Mouse (Mus musculus): ENCODE data around the gene Carns1. TPM values are rescaled to one million over a fixed set of nuclear protein-coding genes. Genes with fewer than 3 reads are reported as not detected.
A peak's percentile ranks its signal among the peaks of the same experiment; 100 is the strongest.

Carns1 gene
- total RNA-seq (2014; rRNA removed; ENCODE audit: low replicate concordance) (40.3 and 119 TPM in 2 replicates), polyA plus RNA-seq (2015; fragmentation: Nextera tagmentation; extraction: Ambion mirVana) (20.6 and 23.8 TPM in 2 replicates)

DNA sequence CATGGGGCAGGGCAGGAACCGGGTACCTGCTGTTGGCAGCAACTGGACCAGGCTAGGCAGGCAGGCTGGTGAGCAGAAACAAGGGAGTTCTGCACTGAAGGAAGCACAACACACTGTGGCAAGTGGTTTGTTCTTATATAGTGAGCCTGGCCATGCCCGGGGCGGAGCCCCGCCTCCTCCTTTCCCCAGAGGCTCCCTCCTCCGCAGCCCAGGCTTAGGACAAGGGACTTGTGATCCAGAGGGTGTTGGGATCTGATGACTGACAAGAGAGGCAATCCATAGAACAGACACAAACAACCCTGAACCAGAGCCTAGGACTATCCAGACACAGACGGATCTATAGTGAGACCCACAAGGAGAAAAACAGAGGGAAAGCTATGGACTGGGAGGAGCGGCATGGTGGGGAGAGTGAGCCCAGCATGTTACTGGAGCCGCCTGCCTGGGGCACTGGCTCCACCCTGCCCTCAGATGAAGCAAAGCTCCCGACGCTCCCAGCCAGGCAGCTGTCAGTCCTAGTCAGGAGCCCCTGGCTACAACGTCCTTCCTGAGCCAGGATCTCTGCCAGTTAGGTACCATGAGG is at the start of gene Carns1:
Gene Carns1 (minus strand): TSS at position 112 of the 580 bp plus-strand sequence.
- peak; percentile 70 for DNase-seq (ENCODE audit: low spot score)
- TF ChIP-seq CTCF (IDR thresholded peaks at IDR 0.05; ENCODE audit: low read depth) (no peak), EP300 (IDR thresholded peaks at IDR 0.05; ENCODE audit: low read depth) (no peak)

DNA sequence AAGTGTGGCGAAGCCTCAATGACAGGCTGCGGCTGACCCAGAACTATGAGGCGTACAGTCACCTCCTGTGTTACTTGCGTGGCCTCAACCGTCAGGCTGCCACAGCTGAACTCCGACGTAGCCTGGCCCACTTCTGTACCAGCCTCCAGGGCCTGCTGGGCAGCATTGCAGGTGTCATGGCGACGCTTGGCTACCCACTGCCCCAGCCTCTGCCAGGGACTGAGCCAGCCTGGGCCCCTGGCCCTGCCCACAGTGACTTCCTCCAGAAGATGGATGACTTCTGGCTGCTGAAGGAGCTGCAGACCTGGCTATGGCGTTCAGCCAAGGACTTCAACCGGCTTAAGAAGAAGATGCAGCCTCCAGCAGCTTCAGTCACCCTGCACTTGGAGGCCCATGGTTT is 46.9 kb upstream of the Carns1 start:
- no peak for ATAC-seq (ENCODE audit: insufficient read depth, low read depth)
- no peaks in the 10 kb centered on the region for H3K27me3 ChIP-seq (ENCODE audit: control insufficient read depth, insufficient read depth, low read length)
- no peaks in the 10 kb centered on the region for H3K9me3 ChIP-seq (replicated peaks; ENCODE audit: control insufficient read depth, low read length)

More for the DNA sequence above, at the start of gene Carns1:
- Histone ChIP-seq H3K4me2 (ENCODE audit: low read depth, low read length) (peak within 1 kb of the TSS; percentile 57), H3K27me3 (ENCODE audit: control insufficient read depth, insufficient read depth, low read length) (no peaks in the 10 kb centered on the region), H3K4me1 (ENCODE audit: control insufficient read depth, insufficient read depth) (peaks cover 40% of the 10 kb centered on the region), H3K27ac (ENCODE audit: low read depth) (peak within 1 kb of the TSS; percentile 86), H3K9me3 (replicated peaks; ENCODE audit: control insufficient read depth, low read length) (no peaks in the 10 kb centered on the region), H3K9ac (replicated peaks; ENCODE audit: low read depth, low read length) (peak within 1 kb of the TSS; percentile 51), H3K4me3 (ENCODE audit: low read depth, low read length) (peak within 1 kb of the TSS; percentile 33), H3K36me3 (replicated peaks; ENCODE audit: control insufficient read depth, insufficient read depth, low read length) (no peaks in the 10 kb centered on the region)
- 6% methylated on average over 11 of the region's 11 CpGs for WGBS
- ATAC-seq (ENCODE audit: insufficient read depth, low read depth) = peak; percentile 67

DNA sequence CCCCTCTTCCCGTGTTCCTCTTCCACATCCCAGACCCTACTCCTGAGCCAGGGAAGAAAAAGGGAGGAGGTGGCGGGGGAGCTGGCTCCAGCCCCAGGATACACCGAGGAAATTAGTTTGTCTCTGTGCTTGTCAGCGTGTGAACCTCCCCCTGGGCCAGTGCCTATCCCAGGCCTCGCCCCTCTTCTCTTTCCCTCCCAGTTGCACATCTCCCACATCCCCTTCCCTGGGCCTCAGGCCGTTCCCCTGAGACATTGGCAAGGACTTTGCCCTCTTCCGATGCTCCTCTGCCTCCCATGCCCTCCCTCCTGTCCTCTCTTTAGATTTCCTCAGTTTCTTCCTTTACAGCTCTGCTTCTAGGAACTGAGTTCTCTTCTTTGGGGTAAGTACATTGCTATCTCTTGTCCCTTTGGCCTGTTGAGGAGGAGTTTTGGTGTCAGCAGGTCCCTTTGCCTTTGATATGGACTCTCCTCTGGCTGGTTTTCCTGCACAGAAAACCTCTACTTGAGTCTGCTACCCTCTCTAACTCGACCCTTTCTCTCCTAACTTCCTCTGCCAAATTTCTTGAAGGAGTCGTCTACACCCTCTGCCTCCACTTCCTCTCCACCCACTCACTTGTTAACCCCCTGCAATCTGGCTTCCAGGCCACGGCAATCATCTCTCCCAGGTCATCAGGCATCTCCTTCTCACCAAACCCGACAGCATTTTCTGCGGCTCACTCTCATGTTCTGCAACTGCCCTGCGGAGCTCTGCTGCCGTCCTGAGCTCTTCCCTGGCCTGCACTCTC is 45.9 kb upstream of the Carns1 start:
- TF ChIP-seq EP300 (IDR thresholded peaks at IDR 0.05; ENCODE audit: low read depth) (no peak), CTCF (IDR thresholded peaks at IDR 0.05; ENCODE audit: low read depth) (no peak)
- Histone ChIP-seq H3K36me3 (replicated peaks; ENCODE audit: control insufficient read depth, insufficient read depth, low read length) (no peaks in the 10 kb centered on the region), H3K9me3 (replicated peaks; ENCODE audit: control insufficient read depth, low read length) (no peaks in the 10 kb centered on the region), H3K4me3 (ENCODE audit: low read depth, low read length) (no peak overlapping the region), H3K27ac (ENCODE audit: low read depth) (no peak overlapping the region), H3K9ac (replicated peaks; ENCODE audit: low read depth, low read length) (no peak overlapping the region), H3K27me3 (ENCODE audit: control insufficient read depth, insufficient read depth, low read length) (0 out of 2 replicates have a peak, but pooled peaks cover 8% of the 10 kb centered on the region), H3K4me1 (ENCODE audit: control insufficient read depth, insufficient read depth) (peaks cover 14% of the 10 kb centered on the region), H3K4me2 (ENCODE audit: low read depth, low read length) (peak overlapping the region; percentile 17)
- DNase-seq (ENCODE audit: low spot score) = no peak
- 0 out of 2 replicates have a peak, but pooled peaks have one; percentile 7 for ATAC-seq (ENCODE audit: insufficient read depth, low read depth)
- WGBS = 32% methylated on average over 13 of the region's 14 CpGs

More for the DNA sequence above, 46.9 kb upstream of the Carns1 start:
- no peak for DNase-seq (ENCODE audit: low spot score)
- no peak overlapping the region for H3K27ac ChIP-seq (ENCODE audit: low read depth)
- no peak for TF ChIP-seq CTCF (IDR thresholded peaks at IDR 0.05; ENCODE audit: low read depth)
- TF ChIP-seq EP300 (IDR thresholded peaks at IDR 0.05; ENCODE audit: low read depth) = no peak
- H3K36me3 ChIP-seq (replicated peaks; ENCODE audit: control insufficient read depth, insufficient read depth, low read length) = no peaks in the 10 kb centered on the region
- H3K4me1 ChIP-seq (ENCODE audit: control insufficient read depth, insufficient read depth) = peaks cover 13% of the 10 kb centered on the region; the same call in 1 of the 2 replicates
- H3K4me3 ChIP-seq (ENCODE audit: low read depth, low read length) = no peak overlapping the region
- no peak overlapping the region for H3K4me2 ChIP-seq (ENCODE audit: low read depth, low read length)
- WGBS = 67% methylated on average over 11 of the region's 11 CpGs
- no peak overlapping the region for H3K9ac ChIP-seq (replicated peaks; ENCODE audit: low read depth, low read length)

DNA sequence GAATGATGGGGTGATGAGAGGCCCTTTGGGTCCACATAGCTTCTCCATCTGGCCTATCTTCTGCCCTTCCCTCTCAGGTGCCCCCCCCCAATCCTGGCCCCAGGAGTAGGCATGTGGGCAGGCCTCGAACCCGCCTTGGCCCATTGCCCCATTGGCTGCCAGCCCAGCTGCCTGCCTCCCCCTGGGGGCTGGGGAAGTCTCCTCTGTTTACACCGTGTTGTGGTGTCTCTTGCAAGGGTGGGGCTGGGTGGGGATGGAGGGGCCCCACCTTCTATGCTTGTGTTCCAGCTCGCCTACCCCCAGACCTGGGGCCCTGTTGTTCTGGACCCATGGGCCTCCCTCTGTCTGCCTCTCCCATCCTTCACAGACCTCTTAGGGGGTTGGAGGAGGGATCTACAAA is 45.1 kb upstream of the Carns1 start:
- Histone ChIP-seq H3K9ac (replicated peaks; ENCODE audit: low read depth, low read length) (0 out of 2 replicates have a peak overlapping the region, but pooled peaks have one; percentile 18), H3K27me3 (ENCODE audit: control insufficient read depth, insufficient read depth, low read length) (peaks cover 12% of the 10 kb centered on the region; the same call in 1 of the 2 replicates), H3K27ac (ENCODE audit: low read depth) (no peak overlapping the region), H3K4me3 (ENCODE audit: low read depth, low read length) (no peak overlapping the region), H3K4me1 (ENCODE audit: control insufficient read depth, insufficient read depth) (peaks cover 21% of the 10 kb centered on the region), H3K4me2 (ENCODE audit: low read depth, low read length) (no peak overlapping the region), H3K9me3 (replicated peaks; ENCODE audit: control insufficient read depth, low read length) (no peaks in the 10 kb centered on the region), H3K36me3 (replicated peaks; ENCODE audit: control insufficient read depth, insufficient read depth, low read length) (no peaks in the 10 kb centered on the region)
- no peak for DNase-seq (ENCODE audit: low spot score)
- ATAC-seq (ENCODE audit: insufficient read depth, low read depth) = no peak
- WGBS = 47% methylated on average over 4 of the region's 4 CpGs
- TF ChIP-seq EP300 (IDR thresholded peaks at IDR 0.05; ENCODE audit: low read depth) (no peak), CTCF (IDR thresholded peaks at IDR 0.05; ENCODE audit: low read depth) (no peak)

DNA sequence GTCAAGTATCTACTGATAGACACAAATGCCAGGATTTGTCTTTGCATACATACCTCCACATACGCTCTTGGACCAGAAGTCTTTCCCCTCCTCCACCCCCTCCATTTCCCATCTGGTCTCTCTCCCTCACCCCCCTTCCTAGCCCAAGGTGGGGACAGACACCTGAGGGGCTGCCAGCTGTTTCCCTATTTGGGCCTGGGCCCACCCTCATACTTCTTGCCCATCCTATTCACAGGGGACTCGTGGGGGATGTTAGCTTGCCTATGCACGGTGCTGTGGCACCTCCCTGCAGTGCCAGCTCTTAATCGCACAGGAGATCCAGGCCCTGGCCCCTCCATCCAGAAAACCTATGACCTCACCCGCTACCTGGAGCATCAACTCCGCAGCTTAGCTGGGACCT is 44.7 kb upstream of the Carns1 start:
- H3K4me2 ChIP-seq (ENCODE audit: low read depth, low read length) = no peak overlapping the region
- H3K9me3 ChIP-seq (replicated peaks; ENCODE audit: control insufficient read depth, low read length) = no peaks in the 10 kb centered on the region
- ATAC-seq (ENCODE audit: insufficient read depth, low read depth) = no peak
- 74% methylated on average over 6 of the region's 6 CpGs for WGBS
- H3K4me1 ChIP-seq (ENCODE audit: control insufficient read depth, insufficient read depth) = peaks cover 25% of the 10 kb centered on the region
- no peaks in the 10 kb centered on the region for H3K36me3 ChIP-seq (replicated peaks; ENCODE audit: control insufficient read depth, insufficient read depth, low read length)
- no peak overlapping the region for H3K9ac ChIP-seq (replicated peaks; ENCODE audit: low read depth, low read length)
- H3K27ac ChIP-seq (ENCODE audit: low read depth) = no peak overlapping the region
- TF ChIP-seq EP300 (IDR thresholded peaks at IDR 0.05; ENCODE audit: low read depth) (no peak), CTCF (IDR thresholded peaks at IDR 0.05; ENCODE audit: low read depth) (no peak)
- peaks cover 17% of the 10 kb centered on the region for H3K27me3 ChIP-seq (ENCODE audit: control insufficient read depth, insufficient read depth, low read length)
- H3K4me3 ChIP-seq (ENCODE audit: low read depth, low read length) = no peak overlapping the region
- DNase-seq (ENCODE audit: low spot score) = no peak

All from heart, postnatal 0 days (tissue).